Mouse (Mus musculus) yolk sac, embryonic 10.5 days (tissue): Measurements from ENCODE around the gene Stk10.

Experiments used
- DNase-seq: peaks from one replicate; pipeline ENCODE4 v3.0.0-alpha.2; 2017; ENCODE audit warnings: low spot score

The Stk10 gene

GRCm38 (mm10) chr11:32633542-32633941 lies 100.4 kb downstream of the Stk10 start:
- no peak for DNase-seq

GRCm38 (mm10) chr11:32634143-32634542 lies 101.0 kb downstream of the Stk10 start:
- DNase-seq: no peak

- no peak for DNase-seq
Observed at GRCm38 (mm10) chr11:32634842-32635241, 101.7 kb downstream of the Stk10 start.

GRCm38 (mm10) chr11:32636275-32636674 lies 103.2 kb downstream of the Stk10 start:
- DNase-seq: no peak

GRCm38 (mm10) chr11:32638521-32639255 lies 105.6 kb downstream of the Stk10 start:
- no peak for DNase-seq

GRCm38 (mm10) chr11:32640617-32641016 lies 107.5 kb downstream of the Stk10 start:
- no peak for DNase-seq

GRCm38 (mm10) chr11:32642249-32642876 lies 109.3 kb downstream of the Stk10 start, which contains the start of gene Fbxw11:
Gene Fbxw11 (plus strand): TSS chr11:32642724.
- peak; percentile 96 for DNase-seq

GRCm38 (mm10) chr11:32642899-32643886 lies 110.1 kb downstream of the Stk10 start:
- no peak for DNase-seq

- DNase-seq: no peak
Observed at GRCm38 (mm10) chr11:32644010-32644409, 110.9 kb downstream of the Stk10 start.

GRCm38 (mm10) chr11:32647265-32647664 lies 114.2 kb downstream of the Stk10 start:
- DNase-seq: no peak

GRCm38 (mm10) chr11:32650236-32650749 lies 117.2 kb downstream of the Stk10 start:
- DNase-seq: no peak

GRCm38 (mm10) chr11:32650893-32651590 lies 117.9 kb downstream of the Stk10 start:
- peak; percentile 54 for DNase-seq

GRCm38 (mm10) chr11:32651723-32652122 lies 118.6 kb downstream of the Stk10 start:
- DNase-seq: no peak

GRCm38 (mm10) chr11:32662082-32662656 lies 129.1 kb downstream of the Stk10 start:
- no peak for DNase-seq

- no peak for DNase-seq
Observed at GRCm38 (mm10) chr11:32665639-32666038, 132.5 kb downstream of the Stk10 start.

- no peak for DNase-seq
Observed at GRCm38 (mm10) chr11:32666983-32667382, 133.9 kb downstream of the Stk10 start.

GRCm38 (mm10) chr11:32671480-32671879 lies 138.4 kb downstream of the Stk10 start:
- no peak for DNase-seq
